ENCODE assay signal across 9 mouse cellular contexts in the genomic region with DNA sequence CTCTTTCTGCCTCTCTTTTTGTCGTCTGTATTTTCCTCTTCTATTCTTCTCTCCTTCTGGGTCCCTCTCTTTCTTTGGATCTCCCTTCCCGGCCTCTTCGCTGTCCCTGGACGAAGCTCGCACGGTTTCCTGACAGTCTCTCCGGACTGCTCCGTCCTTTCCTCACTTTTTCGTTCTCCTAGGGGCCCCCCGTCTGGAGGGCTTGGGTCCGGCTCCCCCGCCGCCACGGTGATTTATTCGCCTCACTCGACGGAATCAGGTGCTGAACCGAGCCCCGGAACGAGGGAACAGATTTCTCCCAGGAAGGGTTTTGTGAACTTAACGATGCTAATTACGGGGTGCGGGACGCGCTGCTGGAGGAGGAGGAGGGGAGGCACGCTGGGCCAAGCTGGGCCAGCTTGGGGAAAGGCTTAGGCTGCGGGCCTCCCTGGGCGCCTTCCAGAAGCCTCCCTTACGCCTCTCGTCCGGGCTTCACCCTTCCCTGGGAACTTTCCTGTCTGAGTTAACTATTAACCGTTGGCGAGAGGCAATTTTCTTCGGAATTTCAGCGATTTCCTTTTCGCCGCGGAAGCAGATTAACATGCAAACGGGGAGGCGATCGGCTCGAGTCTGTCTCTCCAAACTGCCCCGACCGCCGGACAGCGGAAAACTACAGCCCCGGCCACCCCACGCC. TPM values are rescaled to one million over a fixed set of nuclear protein-coding genes. Genes with fewer than 3 reads are reported as not detected.
DNase-seq lines count a peak whose midpoint lies in the region; ATAC-seq and TF ChIP-seq lines count a peak whose summit lies in the region.
"Had no signal": no experiment of that assay in that cellular context is flagged by ENCODE, and none has a peak within 500 bp of the region (broad histone marks: within the 10 kb centered on the region; RNA-seq: fewer than 3 reads in every experiment).

No protein-coding gene starts in this region.

- no peak for DNase-seq in lung, adult 2 months
- DNase-seq in hindbrain, embryonic 14.5 days (ENCODE audit: low spot score): no peak
- no peak for DNase-seq in adrenal gland, adult 18-20 months (ENCODE audit: low spot score in 2 of 2)
- DNase-seq in left cerebral cortex, postnatal 25 days (ENCODE audit: low spot score in 2 of 2): no peak
- DNase-seq in adrenal gland, adult 8-10 months: no peak

- WGBS in lung, embryonic 16.5 days: 1% methylated on average over 48 of the region's 48 CpGs
- WGBS in lung, adult 2 months: 3% methylated on average over 48 of the region's 48 CpGs
- WGBS in hindbrain, embryonic 14.5 days: under 1% methylated on average over 48 of the region's 48 CpGs
- under 1% methylated on average over 48 of the region's 48 CpGs for WGBS in limb, embryonic 13.5 days
- WGBS in stomach, embryonic 16.5 days: under 1% methylated on average over 48 of the region's 48 CpGs

- no peak for TF ChIP-seq POLR2A in lung, adult 2 months (IDR thresholded peaks at IDR 0.05; ENCODE audit: borderline replicate concordance, extremely low read depth, low read depth, low read length)

- peak overlapping the region; percentile 50 for H3K27ac ChIP-seq in lung, embryonic 16.5 days (ENCODE audit: low read length)
- no peak overlapping the region for H3K27ac ChIP-seq in hindbrain, embryonic 14.5 days
- no peak overlapping the region for H3K27ac ChIP-seq in limb, embryonic 13.5 days
- H3K27ac ChIP-seq in stomach, embryonic 16.5 days (ENCODE audit: low read length): no peak overlapping the region

- H3K9ac ChIP-seq in lung, embryonic 16.5 days (ENCODE audit: low read length): peak overlapping the region; percentile 38
- H3K9ac ChIP-seq in hindbrain, embryonic 14.5 days: no peak overlapping the region; the same call in 1 of the 2 replicates
- H3K9ac ChIP-seq in limb, embryonic 13.5 days: peak overlapping the region; percentile 25; the same call in 1 of the 2 replicates
- no peak overlapping the region for H3K9ac ChIP-seq in stomach, embryonic 16.5 days (ENCODE audit: low read length)

- peak overlapping the region; percentile 42 for H3K4me3 ChIP-seq in lung, embryonic 16.5 days (ENCODE audit: low read length)
- H3K4me3 ChIP-seq in lung, adult 2 months (replicated peaks; ENCODE audit: extremely low read depth, low read depth, low read length): no peak overlapping the region
- 0 out of 2 replicates have a peak overlapping the region, but pooled peaks have one; percentile 8 for H3K4me3 ChIP-seq in hindbrain, embryonic 14.5 days (replicated peaks; ENCODE audit: low read length)
- H3K4me3 ChIP-seq in limb, embryonic 13.5 days: peak overlapping the region; percentile 31
- H3K4me3 ChIP-seq in stomach, embryonic 16.5 days (replicated peaks; ENCODE audit: low read length): peak overlapping the region; percentile 25

- no peaks in the 10 kb centered on the region for H3K9me3 ChIP-seq in lung, embryonic 16.5 days (ENCODE audit: control insufficient read depth, low read length)
- H3K9me3 ChIP-seq in hindbrain, embryonic 14.5 days (ENCODE audit: control insufficient read depth, low read length): no peaks in the 10 kb centered on the region
- peaks cover 5% of the 10 kb centered on the region; the same call in 1 of the 2 replicates for H3K9me3 ChIP-seq in limb, embryonic 13.5 days
- no peaks in the 10 kb centered on the region; the same call in 1 of the 2 replicates for H3K9me3 ChIP-seq in stomach, embryonic 16.5 days (replicated peaks; ENCODE audit: control insufficient read depth, low read length)

- H3K36me3 ChIP-seq in lung, embryonic 16.5 days (ENCODE audit: control insufficient read depth, insufficient read depth, low read length): no peaks in the 10 kb centered on the region
- H3K36me3 ChIP-seq in hindbrain, embryonic 14.5 days (replicated peaks; ENCODE audit: control insufficient read depth, insufficient read depth): no peaks in the 10 kb centered on the region
- H3K36me3 ChIP-seq in limb, embryonic 13.5 days: no peaks in the 10 kb centered on the region
- no peaks in the 10 kb centered on the region for H3K36me3 ChIP-seq in stomach, embryonic 16.5 days (ENCODE audit: control insufficient read depth, insufficient read depth, low read length)

- H3K4me2 ChIP-seq in lung, embryonic 16.5 days (ENCODE audit: low read depth, low read length): peak overlapping the region; percentile 62
- H3K4me2 ChIP-seq in hindbrain, embryonic 14.5 days (replicated peaks): peak overlapping the region; percentile 44
- H3K4me2 ChIP-seq in limb, embryonic 13.5 days (replicated peaks): peak overlapping the region; percentile 56
- H3K4me2 ChIP-seq in stomach, embryonic 16.5 days (ENCODE audit: low read depth, low read length): peak overlapping the region; percentile 48

- 0 out of 2 replicates have a peak, but pooled peaks have one; percentile 48 for ATAC-seq in lung, embryonic 16.5 days (ENCODE audit: low read depth)
- ATAC-seq in hindbrain, embryonic 14.5 days (ENCODE audit: low FRiP score): no peak
- ATAC-seq in limb, embryonic 13.5 days (ENCODE audit: low FRiP score, low read depth): no peak
- no peak for ATAC-seq in stomach, embryonic 16.5 days (ENCODE audit: insufficient read depth, low FRiP score)

- H3K27me3 ChIP-seq in lung, embryonic 16.5 days (ENCODE audit: control insufficient read depth, insufficient read depth, low read depth, low read length): peaks cover 70% of the 10 kb centered on the region
- H3K27me3 ChIP-seq in hindbrain, embryonic 14.5 days (ENCODE audit: control insufficient read depth, insufficient read depth, low read length): peaks cover 94% of the 10 kb centered on the region
- peaks cover 100% of the 10 kb centered on the region for H3K27me3 ChIP-seq in limb, embryonic 13.5 days
- peaks cover 89% of the 10 kb centered on the region for H3K27me3 ChIP-seq in stomach, embryonic 16.5 days (ENCODE audit: control insufficient read depth, insufficient read depth, low read length)

- TF ChIP-seq CTCF in lung, adult 2 months (IDR thresholded peaks at IDR 0.05; ENCODE audit: insufficient read depth, low read length): no peak

- intact Hi-C loops in left cerebral cortex, postnatal 25 days (cut with DNase I): no loop called here

- H3K4me1 ChIP-seq in lung, embryonic 16.5 days (replicated peaks; ENCODE audit: control insufficient read depth, insufficient read depth, low read length): peaks cover 16% of the 10 kb centered on the region
- H3K4me1 ChIP-seq in lung, adult 2 months (ENCODE audit: control insufficient read depth, insufficient read depth, low read length): no peaks in the 10 kb centered on the region
- 0 out of 2 replicates have a peak, but pooled peaks cover 9% of the 10 kb centered on the region for H3K4me1 ChIP-seq in hindbrain, embryonic 14.5 days (replicated peaks; ENCODE audit: control insufficient read depth, insufficient read depth, low read length)
- peaks cover 16% of the 10 kb centered on the region for H3K4me1 ChIP-seq in limb, embryonic 13.5 days
- H3K4me1 ChIP-seq in stomach, embryonic 16.5 days (ENCODE audit: control insufficient read depth, insufficient read depth, low read length): peaks cover 11% of the 10 kb centered on the region

RNA-seq across cellular contexts. Expression of a gene that starts 14.6 kb away (rescaled TPM):
- 0.05 TPM in 1 of 2 replicates, not detected in the other for polyA plus RNA-seq in lung, embryonic 16.5 days (2015; fragmentation: Nextera tagmentation; extraction: Ambion mirVana)
- polyA plus RNA-seq in lung, adult 2 months (2012; rRNA removed): not detected in 2 replicates
- polyA plus RNA-seq in hindbrain, embryonic 14.5 days (2014; fragmentation: Nextera tagmentation; extraction: Ambion mirVana): 18.7 and 22.1 TPM in 2 replicates
- polyA plus RNA-seq in limb, embryonic 13.5 days (2015; fragmentation: Nextera tagmentation; extraction: Ambion mirVana): 0.04 TPM in 1 of 2 replicates, not detected in the other
- polyA plus RNA-seq in stomach, embryonic 16.5 days (2015; fragmentation: Nextera tagmentation; extraction: Ambion mirVana): not detected in 2 replicates
- total RNA-seq in adrenal gland, adult 18-20 months (2021): not detected
- under 1 TPM; 0.11 to 0.16 TPM for total RNA-seq in left cerebral cortex, postnatal 25 days (2021)
- total RNA-seq in adrenal gland, adult 8-10 months (2022): not detected
- total RNA-seq: neutrophil, adult 5-6 weeks had no signal

Comparison
In these comparisons a context has a peak if more than half of its experiments do, and no peak if none do; other contexts are left out.
1. H3K9ac ChIP-seq: peak in lung, embryonic 16.5 days (single experiment) and limb, embryonic 13.5 days (single experiment); none in hindbrain, embryonic 14.5 days (single experiment) and stomach, embryonic 16.5 days (single experiment).
2. RNA of a gene that starts 14.6 kb away (polyA plus RNA-seq): 18.7 to 22.1 TPM in hindbrain, embryonic 14.5 days; not detected in stomach, embryonic 16.5 days, 0.04 TPM in limb, embryonic 13.5 days, 0.05 TPM in lung, embryonic 16.5 days and not detected in lung, adult 2 months; every median in the first group is over 10 times any median in the second.
3. Peak in every context shown above with its lines, with median percentiles within 50 percentile points of each other: H3K4me2 ChIP-seq.